Mouse (Mus musculus): ENCODE measurements at regions not wholly inside any gene's neighbourhood (a gene's known extent, or its start where the extent isn't known, plus 50 kb on each side); places are given as distances from the start of the nearest gene placed in this dataset.
A peak's percentile ranks its signal among the peaks of the same experiment; 100 is the strongest.

- Histone ChIP-seq H3K27ac (replicated peaks) (no peak overlapping the region), H3K4me3 (no peak overlapping the region), H3K4me2 (no peak overlapping the region), H3K36me3 (no peaks in the 10 kb centered on the region), H3K27me3 (no peaks in the 10 kb centered on the region), H3K9ac (no peak overlapping the region), H3K4me1 (replicated peaks) (no peaks in the 10 kb centered on the region), H3K9me3 (no peaks in the 10 kb centered on the region)
- no peak for ATAC-seq (ENCODE audit: low FRiP score, low read depth)
- WGBS: 8% methylated on average over 1 of the region's 1 CpGs
Measured at GRCm38 (mm10) chr15:57187840-57188457, 289.5 kb downstream of the Slc22a22 start.

DNA sequence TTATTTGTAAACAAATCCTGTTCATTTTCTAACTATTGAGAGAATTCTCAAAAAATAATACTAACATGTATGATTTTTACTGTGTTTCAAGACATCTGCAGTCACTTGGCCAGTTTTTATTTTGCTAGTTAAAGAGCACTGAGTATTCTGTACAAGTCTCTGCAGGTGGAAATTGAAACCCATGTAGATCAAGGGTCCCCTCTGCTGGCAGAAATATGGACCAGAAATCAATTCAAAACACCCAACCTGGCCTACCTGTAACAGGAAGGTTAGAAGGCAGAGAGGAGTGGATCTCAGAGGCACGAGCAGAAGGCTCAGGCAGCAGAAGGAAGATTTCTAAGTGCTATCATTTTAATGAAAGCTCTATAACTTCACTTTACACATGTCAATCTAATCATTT lies 298.3 kb downstream of the Slc22a22 start:
- Histone ChIP-seq H3K27me3 (no peaks in the 10 kb centered on the region), H3K4me3 (no peak overlapping the region), H3K36me3 (no peaks in the 10 kb centered on the region), H3K9ac (no peak overlapping the region), H3K9me3 (no peaks in the 10 kb centered on the region), H3K4me2 (no peak overlapping the region), H3K27ac (replicated peaks) (no peak overlapping the region), H3K4me1 (replicated peaks) (no peaks in the 10 kb centered on the region)
- WGBS: 62% methylated on average over 1 of the region's 1 CpGs
- no peak for ATAC-seq (ENCODE audit: low FRiP score, low read depth)

GRCm38 (mm10) chr15:57172723-57173122 lies 304.7 kb downstream of the Slc22a22 start:
- Histone ChIP-seq H3K9ac (no peak overlapping the region), H3K27ac (replicated peaks) (no peak overlapping the region), H3K9me3 (no peaks in the 10 kb centered on the region), H3K4me2 (no peak overlapping the region), H3K4me3 (no peak overlapping the region), H3K36me3 (no peaks in the 10 kb centered on the region), H3K27me3 (no peaks in the 10 kb centered on the region), H3K4me1 (replicated peaks) (no peaks in the 10 kb centered on the region)
- no peak for ATAC-seq (ENCODE audit: low FRiP score, low read depth)
- WGBS: 68% methylated on average over 5 of the region's 5 CpGs

DNA sequence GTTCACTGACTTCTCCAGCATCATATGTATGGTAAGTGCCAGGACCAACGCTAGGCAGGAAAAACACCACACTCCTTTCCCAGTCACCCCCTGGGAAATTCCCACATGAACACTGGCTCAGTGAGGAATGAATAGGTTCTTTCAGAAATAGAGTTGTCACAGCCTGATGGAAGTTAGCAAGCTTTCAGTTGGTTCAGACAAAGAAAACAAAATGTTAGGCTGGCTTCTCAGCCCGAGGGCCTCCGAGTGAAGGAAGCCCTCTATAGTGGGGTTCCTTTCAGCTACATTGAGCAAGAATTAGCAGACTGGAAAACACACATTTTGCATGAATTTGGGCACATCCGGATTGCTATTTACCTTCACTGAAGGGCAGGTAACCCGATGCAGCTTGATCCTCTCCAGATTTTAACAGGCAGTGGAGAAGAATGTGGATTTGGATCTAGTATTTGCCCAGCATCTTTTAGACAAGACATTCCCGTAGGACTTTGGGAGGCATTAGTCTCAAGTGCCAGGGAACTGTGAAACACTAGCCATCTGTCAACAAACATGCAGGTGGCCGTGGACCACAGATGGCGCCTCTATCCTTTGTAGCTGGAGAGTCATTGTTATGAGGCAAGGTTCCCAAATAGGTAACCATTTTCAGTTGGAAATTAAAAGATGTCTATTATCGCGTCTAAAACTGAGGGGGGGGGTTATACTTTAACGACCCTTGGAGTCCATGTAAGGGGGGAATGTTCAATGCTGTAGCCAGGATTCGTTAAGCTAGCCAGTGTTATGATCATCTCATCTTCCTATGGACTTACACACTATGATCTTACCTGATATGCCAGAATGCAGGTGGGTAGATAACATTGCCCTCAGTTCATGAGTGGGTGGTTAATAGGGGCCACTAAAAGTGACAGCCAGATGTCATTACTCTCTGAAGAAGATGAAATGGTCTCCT lies 314.8 kb downstream of the Slc22a22 start:
- Histone ChIP-seq H3K4me2 (no peak overlapping the region), H3K36me3 (no peaks in the 10 kb centered on the region), H3K9me3 (no peaks in the 10 kb centered on the region), H3K4me3 (no peak overlapping the region), H3K27me3 (no peaks in the 10 kb centered on the region), H3K9ac (no peak overlapping the region), H3K27ac (replicated peaks) (peak overlapping the region; percentile 43; the same call in 1 of the 2 replicates), H3K4me1 (replicated peaks) (peaks cover 5% of the 10 kb centered on the region; the same call in 1 of the 2 replicates)
- 23% methylated on average over 12 of the region's 12 CpGs for WGBS
- peak; percentile 88 for ATAC-seq (ENCODE audit: low FRiP score, low read depth)

DNA sequence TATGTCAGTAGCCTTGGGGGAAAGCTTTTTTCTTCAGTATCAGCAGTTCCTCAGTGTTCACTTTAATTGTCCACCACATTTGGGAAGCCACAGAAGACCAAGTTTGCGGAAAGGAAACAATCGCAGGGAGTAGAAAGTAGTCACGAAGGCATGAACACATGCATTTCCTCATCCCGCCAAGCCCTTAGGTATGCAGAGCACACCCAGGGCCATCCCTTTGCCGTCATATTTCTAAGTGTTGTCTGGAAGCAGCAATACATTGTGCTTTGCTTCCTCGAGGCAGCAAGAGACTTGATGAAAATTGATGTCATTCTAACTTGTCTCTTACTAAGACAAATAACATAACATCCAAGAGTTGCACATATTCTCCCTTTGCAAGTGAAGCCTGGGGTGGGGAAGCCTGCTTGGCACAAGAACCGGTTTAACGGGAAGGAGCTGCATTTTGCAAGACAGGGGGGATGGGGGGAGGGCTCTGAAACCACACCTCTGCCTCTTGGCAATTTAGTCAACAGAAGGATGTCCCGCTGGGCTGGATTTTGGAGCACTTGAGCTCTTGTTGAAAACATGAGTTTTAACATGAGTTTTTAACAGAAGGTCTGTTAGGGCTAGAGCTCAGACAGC lies 337.2 kb downstream of the Slc22a22 start:
- Histone ChIP-seq H3K36me3 (no peaks in the 10 kb centered on the region), H3K27ac (replicated peaks) (no peak overlapping the region), H3K9ac (no peak overlapping the region), H3K4me1 (replicated peaks) (no peaks in the 10 kb centered on the region), H3K27me3 (no peaks in the 10 kb centered on the region), H3K4me3 (no peak overlapping the region), H3K4me2 (no peak overlapping the region), H3K9me3 (no peaks in the 10 kb centered on the region)
- no peak for ATAC-seq (ENCODE audit: low FRiP score, low read depth)
- 37% methylated on average over 9 of the region's 9 CpGs for WGBS

GRCm38 (mm10) chr15:57104711-57105110 lies 372.7 kb downstream of the Slc22a22 start:
- Histone ChIP-seq H3K4me1 (replicated peaks) (no peaks in the 10 kb centered on the region), H3K27ac (replicated peaks) (no peak overlapping the region), H3K27me3 (no peaks in the 10 kb centered on the region), H3K4me3 (no peak overlapping the region), H3K9me3 (no peaks in the 10 kb centered on the region), H3K4me2 (no peak overlapping the region), H3K9ac (no peak overlapping the region), H3K36me3 (no peaks in the 10 kb centered on the region)
- 84% methylated on average over 3 of the region's 3 CpGs for WGBS
- ATAC-seq (ENCODE audit: low FRiP score, low read depth): no peak

DNA sequence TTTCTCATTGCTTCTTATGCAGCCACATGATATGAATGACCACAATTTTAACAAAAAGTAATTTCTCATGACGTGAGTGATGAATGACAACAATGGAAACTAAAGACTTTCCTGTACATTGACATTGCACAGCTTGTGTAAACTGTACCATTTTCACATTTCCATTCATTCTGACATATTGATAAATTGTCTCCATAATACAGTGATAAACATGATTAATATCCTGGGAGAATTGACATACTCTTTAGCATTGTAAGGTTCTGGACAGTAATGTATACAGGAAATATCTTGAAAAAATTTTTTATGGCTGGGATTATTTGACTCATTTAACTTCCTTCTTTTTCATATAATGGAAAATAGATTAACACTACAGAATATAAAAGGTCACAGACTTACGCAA lies 380.1 kb downstream of the Slc22a22 start:
- 83% methylated on average over 2 of the region's 2 CpGs for WGBS
- no peaks in the 10 kb centered on the region for H3K27me3 ChIP-seq
- H3K9me3 ChIP-seq: no peaks in the 10 kb centered on the region
- H3K4me1 ChIP-seq (replicated peaks): no peaks in the 10 kb centered on the region
- no peak overlapping the region for H3K9ac ChIP-seq
- no peak overlapping the region for H3K4me3 ChIP-seq
- no peak overlapping the region for H3K4me2 ChIP-seq
- ATAC-seq (ENCODE audit: low FRiP score, low read depth): no peak
- no peak overlapping the region for H3K27ac ChIP-seq (replicated peaks)
- no peaks in the 10 kb centered on the region for H3K36me3 ChIP-seq

DNA sequence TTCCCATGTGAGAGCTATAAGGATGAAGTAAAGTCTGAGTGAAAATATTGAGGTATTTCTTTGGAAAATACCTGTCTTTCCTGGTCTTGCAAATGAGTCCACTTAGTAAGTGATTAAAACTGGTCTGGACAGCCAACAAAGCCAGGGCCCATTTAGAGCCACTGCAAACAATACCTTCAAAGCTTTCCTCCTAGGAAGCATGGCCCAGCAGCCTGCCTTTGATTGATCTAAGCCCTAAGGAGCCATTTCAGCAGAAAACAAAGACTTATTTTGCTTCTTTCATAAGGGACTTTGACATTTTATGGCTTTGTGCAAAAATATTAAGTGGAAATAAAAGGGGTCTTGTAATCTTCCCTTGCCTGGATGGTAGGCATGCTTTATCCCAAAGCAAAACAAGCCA lies 397.6 kb downstream of the Slc22a22 start:
- ATAC-seq (ENCODE audit: low FRiP score, low read depth): no peak
- H3K4me1 ChIP-seq (replicated peaks): no peaks in the 10 kb centered on the region

DNA sequence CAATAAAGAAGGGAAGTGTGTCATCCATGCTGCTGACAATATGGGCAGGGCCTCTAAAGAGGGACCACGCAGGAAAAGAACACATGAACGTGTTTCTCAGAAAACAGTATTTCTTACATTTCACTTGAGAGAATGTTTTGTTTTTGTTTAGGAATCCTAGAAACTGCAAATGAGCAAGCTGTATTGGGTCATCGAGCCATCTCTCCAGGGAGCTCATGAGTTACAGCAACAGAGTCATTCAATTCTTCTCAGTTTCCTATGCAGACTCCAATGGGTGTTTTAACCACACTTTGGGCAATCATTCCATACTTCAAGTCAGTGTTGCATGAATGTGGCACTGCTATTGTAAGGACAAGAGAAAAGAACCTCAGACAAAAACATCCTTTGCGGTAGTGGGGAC lies 403.6 kb downstream of the Slc22a22 start:
- WGBS: 89% methylated on average over 4 of the region's 4 CpGs
- no peaks in the 10 kb centered on the region for H3K27me3 ChIP-seq
- H3K27ac ChIP-seq (replicated peaks): no peak overlapping the region
- no peaks in the 10 kb centered on the region for H3K4me1 ChIP-seq (replicated peaks)
- H3K36me3 ChIP-seq: no peaks in the 10 kb centered on the region
- H3K4me2 ChIP-seq: no peak overlapping the region
- no peak overlapping the region for H3K9ac ChIP-seq
- no peak overlapping the region for H3K4me3 ChIP-seq
- H3K9me3 ChIP-seq: no peaks in the 10 kb centered on the region; the same call in 1 of the 2 replicates
- ATAC-seq (ENCODE audit: low FRiP score, low read depth): no peak

More for the DNA sequence above, 397.6 kb downstream of the Slc22a22 start:
- Histone ChIP-seq H3K9me3 (no peaks in the 10 kb centered on the region), H3K36me3 (no peaks in the 10 kb centered on the region), H3K27ac (replicated peaks) (no peak overlapping the region), H3K27me3 (no peaks in the 10 kb centered on the region), H3K9ac (no peak overlapping the region), H3K4me3 (no peak overlapping the region), H3K4me2 (no peak overlapping the region)

GRCm38 (mm10) chr15:57061502-57061901 lies 415.9 kb downstream of the Slc22a22 start:
- Histone ChIP-seq H3K4me3 (no peak overlapping the region), H3K9ac (no peak overlapping the region), H3K36me3 (no peaks in the 10 kb centered on the region), H3K27me3 (no peaks in the 10 kb centered on the region), H3K4me2 (no peak overlapping the region), H3K9me3 (no peaks in the 10 kb centered on the region), H3K4me1 (replicated peaks) (no peaks in the 10 kb centered on the region), H3K27ac (replicated peaks) (no peak overlapping the region)
- no peak for ATAC-seq (ENCODE audit: low FRiP score, low read depth)
- whole genome bisulfite sequencing: 75% methylated on average over 2 of the region's 2 CpGs

GRCm38 (mm10) chr15:57059550-57060195 lies 417.8 kb downstream of the Slc22a22 start:
- Histone ChIP-seq H3K9ac (no peak overlapping the region), H3K4me2 (no peak overlapping the region), H3K4me1 (replicated peaks) (no peaks in the 10 kb centered on the region), H3K4me3 (no peak overlapping the region), H3K27ac (replicated peaks) (no peak overlapping the region), H3K36me3 (no peaks in the 10 kb centered on the region), H3K9me3 (no peaks in the 10 kb centered on the region), H3K27me3 (no peaks in the 10 kb centered on the region)
- no peak for ATAC-seq (ENCODE audit: low FRiP score, low read depth)
- 93% methylated on average over 1 of the region's 1 CpGs for WGBS

GRCm38 (mm10) chr15:57052287-57052686 lies 425.1 kb downstream of the Slc22a22 start:
- no peaks in the 10 kb centered on the region for H3K27me3 ChIP-seq
- no peak overlapping the region for H3K4me3 ChIP-seq
- no peak overlapping the region for H3K9ac ChIP-seq
- H3K4me2 ChIP-seq: no peak overlapping the region
- H3K36me3 ChIP-seq: no peaks in the 10 kb centered on the region
- H3K4me1 ChIP-seq (replicated peaks): no peaks in the 10 kb centered on the region
- no peaks in the 10 kb centered on the region for H3K9me3 ChIP-seq
- 83% methylated on average over 1 of the region's 1 CpGs for WGBS
- no peak for ATAC-seq (ENCODE audit: low FRiP score, low read depth)
- no peak overlapping the region for H3K27ac ChIP-seq (replicated peaks)
